Comparison of ENCODE assay signal across 30 mouse cellular contexts in genomic region chr1:153683190-153683589, GRCm38 (mm10). TPM values are rescaled to one million over a fixed set of nuclear protein-coding genes. Genes with fewer than 3 reads are reported as not detected.
"Had no signal": no experiment of that assay in that cellular context is flagged by ENCODE, and none has a peak within 500 bp of the region (broad histone marks: within the 10 kb centered on the region; RNA-seq: fewer than 3 reads in every experiment).

No protein-coding gene starts in this region.

- H3K9me3 ChIP-seq: heart, embryonic 12.5 days; hindbrain, embryonic 12.5 days; kidney, embryonic 15.5 days; limb, embryonic 12.5 days; liver, embryonic 13.5 days; liver, embryonic 15.5 days had no signal

- H3K4me1 ChIP-seq: heart, embryonic 12.5 days; liver, embryonic 13.5 days; liver, embryonic 15.5 days had no signal

- H3K27me3 ChIP-seq: hindbrain, embryonic 12.5 days; kidney, embryonic 15.5 days; liver, embryonic 13.5 days; liver, embryonic 15.5 days had no signal

- ATAC-seq: hindbrain, postnatal 0 days; intestine, embryonic 16.5 days; liver, postnatal 0 days had no signal

- H3K27ac ChIP-seq: heart, adult 2 months; hindbrain, embryonic 12.5 days; hindbrain, embryonic 14.5 days; hindbrain, postnatal 0 days; kidney, embryonic 15.5 days; kidney, postnatal 0 days; limb, embryonic 12.5 days; liver, embryonic 13.5 days; liver, embryonic 15.5 days had no signal

- H3K4me3 ChIP-seq: heart, adult 2 months; heart, embryonic 12.5 days; hindbrain, embryonic 12.5 days; kidney, embryonic 15.5 days; limb, embryonic 12.5 days; liver, embryonic 13.5 days; liver, embryonic 15.5 days had no signal

- H3K4me2 ChIP-seq: heart, embryonic 12.5 days; hindbrain, embryonic 12.5 days; hindbrain, embryonic 14.5 days; kidney, embryonic 15.5 days; limb, embryonic 12.5 days; liver, embryonic 11.5 days; liver, embryonic 13.5 days; liver, embryonic 15.5 days had no signal

- H3K9ac ChIP-seq: heart, embryonic 12.5 days; hindbrain, embryonic 12.5 days; hindbrain, embryonic 14.5 days; kidney, embryonic 15.5 days; limb, embryonic 12.5 days; liver, embryonic 13.5 days; liver, embryonic 15.5 days; liver, postnatal 0 days had no signal

- DNase-seq: gastrocnemius, postnatal 14 days; gastrocnemius, postnatal 36 days; heart, adult 11 months; heart, adult 2 months; heart, postnatal 10 days; heart, postnatal 36 days; kidney, adult 11 months; kidney, adult 2 months; kidney, adult 9 months; kidney, postnatal 14 days; kidney, postnatal 36 days; layer of hippocampus, adult 9-11 months; layer of hippocampus, postnatal 36 days; left cerebral cortex, postnatal 4 days; liver; liver, embryonic 13.5 days; liver, postnatal 0 days had no signal

- H3K36me3 ChIP-seq: heart, embryonic 12.5 days; hindbrain, embryonic 12.5 days; kidney, embryonic 15.5 days; limb, embryonic 12.5 days; liver, embryonic 13.5 days; liver, embryonic 15.5 days had no signal

RNA-seq across cellular contexts. Expression of gene Rgs8, which starts 30.4 kb away (rescaled TPM):
- total RNA-seq: gastrocnemius, adult 18-20 months; gastrocnemius, adult 8-10 months; heart, adult 2 months; heart, postnatal 10 days; heart, postnatal 36 days had no signal
- polyA plus RNA-seq: gonadal fat pad, adult 2 months; liver, postnatal 0 days had no signal
